Comparison of ENCODE assay signal across 24 mouse cellular contexts in the genomic region with DNA sequence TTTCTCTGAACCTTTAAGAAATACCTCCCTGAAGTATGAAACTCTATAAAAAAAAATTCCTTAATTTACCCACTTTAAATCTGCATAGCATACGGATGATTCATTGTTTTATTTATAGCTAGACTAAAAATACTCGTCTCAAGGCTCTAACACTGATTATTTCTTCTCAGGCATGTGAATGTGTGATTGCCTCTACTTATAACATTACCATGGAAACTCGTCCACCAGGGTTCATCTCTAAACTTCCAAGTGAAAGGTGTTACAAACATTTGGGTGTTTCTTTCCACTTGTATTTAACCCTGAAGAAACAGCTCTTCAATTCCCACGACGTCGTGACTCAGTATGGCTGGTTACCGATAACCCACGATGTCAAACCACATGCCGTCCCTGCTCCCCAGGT.
"Had no signal": no experiment of that assay in that cellular context is flagged by ENCODE, and none has a peak within 500 bp of the region (broad histone marks: within the 10 kb centered on the region; RNA-seq: fewer than 3 reads in every experiment).

No protein-coding gene starts in this region.

- H3K27ac ChIP-seq: kidney, postnatal 0 days; left cerebral cortex, adult 2 months; limb, embryonic 10.5 days; limb, embryonic 13.5 days; liver, embryonic 12.5 days; liver, embryonic 15.5 days; lung, embryonic 15.5 days; midbrain, embryonic 12.5 days; midbrain, embryonic 15.5 days; neural tube, embryonic 12.5 days; neural tube, embryonic 15.5 days; stomach, postnatal 0 days had no signal

- DNase-seq: kidney, adult 2 months; kidney, postnatal 25 days; liver; lung, adult 18-20 months; lung, postnatal 10 days; lung, postnatal 36 days; right cerebral cortex, adult 18-20 months; right cerebral cortex, postnatal 14 days; right cerebral cortex, postnatal 4 days; thymus, postnatal 25 days had no signal

- H3K9me3 ChIP-seq: limb, embryonic 10.5 days; limb, embryonic 13.5 days; liver, embryonic 12.5 days; liver, embryonic 15.5 days; lung, embryonic 15.5 days; megakaryocyte, embryonic 14.5 days; midbrain, embryonic 12.5 days; midbrain, embryonic 15.5 days; neural tube, embryonic 12.5 days; neural tube, embryonic 15.5 days had no signal

- ATAC-seq: intestine, postnatal 0 days; liver, embryonic 12.5 days; midbrain, embryonic 15.5 days had no signal

- H3K9ac ChIP-seq: limb, embryonic 13.5 days; liver, embryonic 12.5 days; liver, embryonic 15.5 days; lung, embryonic 15.5 days; midbrain, embryonic 12.5 days; midbrain, embryonic 15.5 days; neural tube, embryonic 12.5 days; neural tube, embryonic 15.5 days had no signal

- H3K36me3 ChIP-seq: liver, embryonic 15.5 days; lung, embryonic 15.5 days; midbrain, embryonic 15.5 days had no signal

- H3K4me2 ChIP-seq: limb, embryonic 13.5 days; liver, embryonic 12.5 days; liver, embryonic 15.5 days; lung, embryonic 15.5 days; midbrain, embryonic 12.5 days; midbrain, embryonic 15.5 days; neural tube, embryonic 12.5 days; neural tube, embryonic 15.5 days had no signal

- H3K27me3 ChIP-seq: limb, embryonic 13.5 days; liver, embryonic 12.5 days; liver, embryonic 15.5 days; lung, embryonic 15.5 days; megakaryocyte, embryonic 14.5 days; midbrain, embryonic 12.5 days; midbrain, embryonic 15.5 days; neural tube, embryonic 12.5 days; neural tube, embryonic 15.5 days had no signal

- H3K4me3 ChIP-seq: left cerebral cortex, adult 2 months; limb, embryonic 10.5 days; limb, embryonic 13.5 days; liver, embryonic 12.5 days; liver, embryonic 15.5 days; lung, embryonic 15.5 days; megakaryocyte, embryonic 14.5 days; midbrain, embryonic 12.5 days; midbrain, embryonic 15.5 days; neural tube, embryonic 12.5 days; neural tube, embryonic 15.5 days had no signal
